Mouse (Mus musculus): Measurements from ENCODE around the gene Spata32. TPM values are rescaled to one million over a fixed set of nuclear protein-coding genes. Genes with fewer than 3 reads are reported as not detected.

Gene Spata32
- polyA plus RNA-seq, 1 experiment from 2014 or later = 0.15 TPM

GRCm38 (mm10) chr11:103170494-103171285 lies 47.5 kb downstream of the Spata32 start, which contains the start of gene Fmnl1:
Gene Fmnl1 (plus strand): TSS chr11:103171107.
- Histone ChIP-seq H3K4me3 (peak within 1 kb of the TSS; percentile 52), H3K27me3 (peaks cover 41% of the 10 kb centered on the region), H3K4me1 (peaks cover 16% of the 10 kb centered on the region), H3K36me3 (no peaks in the 10 kb centered on the region), H3K9ac (replicated peaks) (peak within 1 kb of the TSS; percentile 66), H3K4me2 (replicated peaks) (peak within 1 kb of the TSS; percentile 74), H3K9me3 (no peaks in the 10 kb centered on the region), H3K27ac (replicated peaks) (0 out of 2 replicates have a peak within 1 kb of the TSS, but pooled peaks have one; percentile 4)
- peak; percentile 84 for ATAC-seq (replicated peaks)
- under 1% methylated on average over 61 of the region's 84 CpGs for WGBS

- 56% methylated on average over 3 of the region's 3 CpGs for WGBS
- Histone ChIP-seq H3K4me3 (peak overlapping the region; percentile 52), H3K27me3 (peaks cover 41% of the 10 kb centered on the region), H3K4me2 (replicated peaks) (peak overlapping the region; percentile 74), H3K4me1 (peaks cover 16% of the 10 kb centered on the region), H3K9ac (replicated peaks) (peak overlapping the region; percentile 66; the same call in 1 of the 2 replicates), H3K9me3 (no peaks in the 10 kb centered on the region), H3K27ac (replicated peaks) (no peak overlapping the region), H3K36me3 (no peaks in the 10 kb centered on the region)
- ATAC-seq (replicated peaks) = no peak; the same call in 1 of the 2 replicates
Measured at GRCm38 (mm10) chr11:103170111-103170493, 48.1 kb downstream of the Spata32 start.

- H3K4me2 ChIP-seq (replicated peaks) = peak overlapping the region; percentile 74; the same call in 1 of the 2 replicates
- no peak for ATAC-seq (replicated peaks)
- 76% methylated on average over 5 of the region's 5 CpGs for WGBS
- peak overlapping the region; percentile 52 for H3K4me3 ChIP-seq
- H3K9me3 ChIP-seq = no peaks in the 10 kb centered on the region
- peaks cover 41% of the 10 kb centered on the region for H3K27me3 ChIP-seq
- H3K9ac ChIP-seq (replicated peaks) = no peak overlapping the region
- H3K4me1 ChIP-seq = peaks cover 16% of the 10 kb centered on the region
- H3K27ac ChIP-seq (replicated peaks) = no peak overlapping the region
- no peaks in the 10 kb centered on the region for H3K36me3 ChIP-seq
Measured at GRCm38 (mm10) chr11:103169664-103170063, 48.6 kb downstream of the Spata32 start.

GRCm38 (mm10) chr11:103168690-103169390 lies 49.4 kb downstream of the Spata32 start:
- no peak overlapping the region for H3K4me2 ChIP-seq (replicated peaks)
- peaks cover 16% of the 10 kb centered on the region for H3K4me1 ChIP-seq
- no peak overlapping the region; the same call in 1 of the 2 replicates for H3K27ac ChIP-seq (replicated peaks)
- peaks cover 41% of the 10 kb centered on the region for H3K27me3 ChIP-seq
- no peaks in the 10 kb centered on the region for H3K36me3 ChIP-seq
- no peak overlapping the region for H3K9ac ChIP-seq (replicated peaks)
- H3K4me3 ChIP-seq = no peak overlapping the region
- ATAC-seq (replicated peaks) = no peak
- WGBS = 28% methylated on average over 9 of the region's 9 CpGs
- H3K9me3 ChIP-seq = no peaks in the 10 kb centered on the region

- no peak for ATAC-seq (replicated peaks)
- WGBS = 35% methylated on average over 10 of the region's 10 CpGs
- Histone ChIP-seq H3K4me2 (replicated peaks) (no peak overlapping the region), H3K36me3 (no peaks in the 10 kb centered on the region), H3K9ac (replicated peaks) (no peak overlapping the region), H3K4me3 (no peak overlapping the region), H3K27ac (replicated peaks) (no peak overlapping the region), H3K4me1 (no peaks in the 10 kb centered on the region), H3K27me3 (peaks cover 6% of the 10 kb centered on the region; the same call in 1 of the 2 replicates), H3K9me3 (no peaks in the 10 kb centered on the region)
Measured at GRCm38 (mm10) chr11:103164391-103164790, 53.8 kb downstream of the Spata32 start.

GRCm38 (mm10) chr11:103162132-103162531 lies 56.1 kb downstream of the Spata32 start:
- Histone ChIP-seq H3K27me3 (no peaks in the 10 kb centered on the region), H3K36me3 (no peaks in the 10 kb centered on the region), H3K9ac (replicated peaks) (no peak overlapping the region), H3K9me3 (no peaks in the 10 kb centered on the region), H3K27ac (replicated peaks) (no peak overlapping the region), H3K4me1 (0 out of 2 replicates have a peak, but pooled peaks cover 3% of the 10 kb centered on the region), H3K4me2 (replicated peaks) (no peak overlapping the region), H3K4me3 (no peak overlapping the region)
- WGBS = 89% methylated on average over 5 of the region's 5 CpGs
- ATAC-seq (replicated peaks) = no peak

GRCm38 (mm10) chr11:103161449-103161848 lies 56.8 kb downstream of the Spata32 start:
- H3K4me2 ChIP-seq (replicated peaks) = no peak overlapping the region
- no peak overlapping the region for H3K4me3 ChIP-seq
- no peak overlapping the region for H3K27ac ChIP-seq (replicated peaks)
- no peak for ATAC-seq (replicated peaks)
- no peaks in the 10 kb centered on the region for H3K36me3 ChIP-seq
- no peak overlapping the region for H3K9ac ChIP-seq (replicated peaks)
- H3K9me3 ChIP-seq = no peaks in the 10 kb centered on the region
- WGBS = 73% methylated on average over 7 of the region's 7 CpGs
- no peaks in the 10 kb centered on the region for H3K27me3 ChIP-seq
- 0 out of 2 replicates have a peak, but pooled peaks cover 3% of the 10 kb centered on the region for H3K4me1 ChIP-seq

GRCm38 (mm10) chr11:103160738-103161137 lies 57.5 kb downstream of the Spata32 start:
- 93% methylated on average over 11 of the region's 11 CpGs for WGBS
- Histone ChIP-seq H3K36me3 (no peaks in the 10 kb centered on the region), H3K9ac (replicated peaks) (no peak overlapping the region), H3K27ac (replicated peaks) (no peak overlapping the region), H3K9me3 (no peaks in the 10 kb centered on the region), H3K4me1 (0 out of 2 replicates have a peak, but pooled peaks cover 3% of the 10 kb centered on the region), H3K4me2 (replicated peaks) (no peak overlapping the region), H3K4me3 (no peak overlapping the region), H3K27me3 (no peaks in the 10 kb centered on the region)
- ATAC-seq (replicated peaks) = no peak

- H3K27me3 ChIP-seq = no peaks in the 10 kb centered on the region
- no peaks in the 10 kb centered on the region for H3K9me3 ChIP-seq
- H3K9ac ChIP-seq (replicated peaks) = no peak overlapping the region
- peak overlapping the region; percentile 15; the same call in 1 of the 2 replicates for H3K4me3 ChIP-seq
- ATAC-seq (replicated peaks) = peak; percentile 89
- H3K27ac ChIP-seq (replicated peaks) = no peak overlapping the region
- H3K4me1 ChIP-seq = 0 out of 2 replicates have a peak, but pooled peaks cover 3% of the 10 kb centered on the region
- WGBS = 2% methylated on average over 25 of the region's 25 CpGs
- no peaks in the 10 kb centered on the region for H3K36me3 ChIP-seq
- peak overlapping the region; percentile 35 for H3K4me2 ChIP-seq (replicated peaks)
Measured at GRCm38 (mm10) chr11:103158621-103159478, 59.4 kb downstream of the Spata32 start.

Measured in forebrain, embryonic 15.5 days (tissue).